Mouse (Mus musculus) thymus, adult 18-20 months (tissue): ENCODE measurements around the gene Cerk.

Experiments used
- DNase-seq, 2 experiments: peaks; one replicate each; pipeline ENCODE4 v3.0.0; 2022; ENCODE audit warnings: mixed read lengths in 2 of 2

Gene Cerk

GRCm38 (mm10) chr15:86159719-86160118 is 26.2 kb downstream of the Cerk start:
- no peak for DNase-seq

- no peak for DNase-seq
Observed at GRCm38 (mm10) chr15:86159093-86159492, 26.8 kb downstream of the Cerk start.

GRCm38 (mm10) chr15:86156492-86156891 is 29.4 kb downstream of the Cerk start:
- DNase-seq = no peak

GRCm38 (mm10) chr15:86153481-86153960 is 32.4 kb downstream of the Cerk start:
- DNase-seq = no peak

- no peak for DNase-seq
Observed at GRCm38 (mm10) chr15:86150593-86150992, 35.3 kb downstream of the Cerk start.

GRCm38 (mm10) chr15:86146922-86147321 is 39.0 kb downstream of the Cerk start:
- DNase-seq = no peak

- no peak for DNase-seq
Observed at GRCm38 (mm10) chr15:86145046-86145445, 40.9 kb downstream of the Cerk start.

- DNase-seq = no peak
Observed at GRCm38 (mm10) chr15:86144577-86144976, 41.4 kb downstream of the Cerk start.

GRCm38 (mm10) chr15:86140323-86140722 is 45.6 kb downstream of the Cerk start:
- DNase-seq = no peak

- peak; percentile 32 to 42 for DNase-seq
Observed at GRCm38 (mm10) chr15:86137638-86138037, 48.3 kb downstream of the Cerk start.

- peak; percentile 51 to 62 for DNase-seq
Observed at GRCm38 (mm10) chr15:86134941-86135783, 50.8 kb downstream of the Cerk start.

GRCm38 (mm10) chr15:86130657-86131056 is 55.3 kb downstream of the Cerk start:
- DNase-seq = no peak

GRCm38 (mm10) chr15:86129036-86129435 is 56.9 kb downstream of the Cerk start:
- DNase-seq = no peak

- DNase-seq = peak; percentile 42 to 55
Observed at GRCm38 (mm10) chr15:86124359-86124758, 61.6 kb downstream of the Cerk start.

- no peak for DNase-seq
Observed at GRCm38 (mm10) chr15:86123409-86123808, 62.5 kb downstream of the Cerk start.

- no peak for DNase-seq
Observed at GRCm38 (mm10) chr15:86122261-86122949, 63.5 kb downstream of the Cerk start.

GRCm38 (mm10) chr15:86119186-86119585 is 66.8 kb downstream of the Cerk start:
- no peak for DNase-seq

- no peak for DNase-seq
Observed at GRCm38 (mm10) chr15:86117115-86118100, 68.5 kb downstream of the Cerk start.

- DNase-seq = no peak
Observed at GRCm38 (mm10) chr15:86116421-86116820, 69.5 kb downstream of the Cerk start.

GRCm38 (mm10) chr15:86113342-86113710 is 72.6 kb downstream of the Cerk start:
- no peak for DNase-seq

GRCm38 (mm10) chr15:86112707-86113341 is 73.1 kb downstream of the Cerk start:
- DNase-seq = no peak
